Mouse (Mus musculus) erythroblast, embryonic 14.5 days (primary cell): Measurements from ENCODE around the gene Col4a5. TPM values are rescaled to one million over a fixed set of nuclear protein-coding genes. Genes with fewer than 3 reads are reported as not detected.

ENCODE experiments used
- H3K27me3 ChIP-seq: 2 replicates; pipeline ENCODE4 v1.6.1; 2012; ENCODE audit warnings: inconsistent platforms; ENCODE audit not compliant: control insufficient read depth
- H3K36me3 ChIP-seq: 2 replicates; pipeline ENCODE4 v1.6.1; 2012; ENCODE audit warnings: mild to moderate bottlenecking, inconsistent platforms; ENCODE audit not compliant: control insufficient read depth
- H3K4me1 ChIP-seq: 2 replicates; pipeline ENCODE4 v1.6.1; 2012; ENCODE audit warnings: inconsistent platforms; ENCODE audit not compliant: control insufficient read depth
- H3K4me3 ChIP-seq: replicated peaks from 2 replicates; pipeline ENCODE3; 2012; ENCODE audit warnings: moderate library complexity, mild to moderate bottlenecking, inconsistent platforms
- H3K9me3 ChIP-seq: 2 replicates; pipeline ENCODE4 v1.6.1; 2012; ENCODE audit warnings: low read length, inconsistent platforms, mixed read lengths; ENCODE audit not compliant: control insufficient read depth
- GATA1 ChIP-seq: IDR thresholded peaks from 2 replicates; pipeline ENCODE4 v1.6.1; 2012; ENCODE audit warnings: low read length, inconsistent platforms, mixed read lengths
- TAL1 ChIP-seq: IDR thresholded peaks from 3 replicates; pipeline ENCODE4 v1.6.1; 2012; ENCODE audit warnings: low read length, inconsistent platforms, mixed read lengths
- polyA plus RNA-seq: library from polyadenylated mRNA; stranded (reverse); fragments of >175 nt; gene quantifications from 2 replicates; pipeline ENCODE4 v1.2.3, GENCODE M21; 2012

Col4a5 gene
- not detected in 2 replicates for polyA plus RNA-seq

DNA sequence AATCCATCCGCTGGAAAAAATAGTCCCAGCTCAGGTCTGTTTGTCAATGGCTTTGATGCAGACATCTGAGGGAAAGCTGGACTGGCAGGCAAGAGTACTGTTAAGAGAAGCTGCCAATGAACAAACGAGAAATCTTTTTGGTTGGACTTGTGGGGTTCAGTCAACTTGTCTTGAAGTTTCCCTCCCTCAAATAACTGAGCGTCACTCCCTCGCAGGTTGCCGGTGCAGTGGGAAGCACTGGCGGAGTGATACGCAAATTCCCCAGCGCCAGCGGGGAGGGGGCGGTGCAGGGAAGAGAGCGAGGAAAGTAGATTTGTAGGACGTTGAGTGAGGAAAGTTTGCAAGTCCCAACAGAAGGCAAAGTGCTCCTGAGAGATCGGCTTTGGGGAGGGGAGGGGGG is at the start of gene Col4a5:
Col4a5 (plus strand) TSS at position 276 of the 400 bp plus-strand sequence.
- H3K4me1 ChIP-seq = no peaks in the 10 kb centered on the region
- no peaks in the 10 kb centered on the region for H3K9me3 ChIP-seq
- no peak for TF ChIP-seq GATA1
- TF ChIP-seq TAL1 = no peak
- H3K4me3 ChIP-seq = peak within 1 kb of the TSS; percentile 33
- H3K36me3 ChIP-seq = no peaks in the 10 kb centered on the region
- peaks cover 12% of the 10 kb centered on the region for H3K27me3 ChIP-seq

GRCm38 (mm10) chrX:141436780-141437179 is 38.4 kb upstream of the Col4a5 start:
- TF ChIP-seq GATA1 (no peak), TAL1 (no peak)
- Histone ChIP-seq H3K27me3 (no peaks in the 10 kb centered on the region), H3K36me3 (no peaks in the 10 kb centered on the region), H3K4me1 (no peaks in the 10 kb centered on the region), H3K9me3 (no peaks in the 10 kb centered on the region), H3K4me3 (no peak overlapping the region)

DNA sequence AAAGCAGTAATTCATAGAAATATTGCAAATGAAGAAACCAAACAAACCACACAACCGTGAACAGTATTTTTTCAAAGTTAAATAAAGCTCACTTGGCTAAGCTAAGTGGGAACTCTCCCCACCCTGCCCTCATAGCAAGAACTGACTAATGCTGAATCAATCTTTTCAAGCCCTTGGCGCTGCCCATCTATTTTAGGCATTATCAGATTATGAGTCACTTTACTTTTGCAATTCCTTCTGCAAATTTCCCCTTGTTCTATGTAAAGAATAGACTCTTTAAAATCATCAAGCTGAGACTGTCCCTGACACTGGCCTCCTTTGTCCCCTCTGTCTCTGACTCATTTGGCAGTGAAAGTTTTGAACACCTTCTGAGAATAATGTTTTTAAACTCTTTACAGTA is 35.8 kb upstream of the Col4a5 start:
- Histone ChIP-seq H3K9me3 (no peaks in the 10 kb centered on the region), H3K36me3 (no peaks in the 10 kb centered on the region), H3K4me3 (no peak overlapping the region), H3K4me1 (no peaks in the 10 kb centered on the region), H3K27me3 (no peaks in the 10 kb centered on the region)
- TF ChIP-seq GATA1 = no peak
- no peak for TF ChIP-seq TAL1

DNA sequence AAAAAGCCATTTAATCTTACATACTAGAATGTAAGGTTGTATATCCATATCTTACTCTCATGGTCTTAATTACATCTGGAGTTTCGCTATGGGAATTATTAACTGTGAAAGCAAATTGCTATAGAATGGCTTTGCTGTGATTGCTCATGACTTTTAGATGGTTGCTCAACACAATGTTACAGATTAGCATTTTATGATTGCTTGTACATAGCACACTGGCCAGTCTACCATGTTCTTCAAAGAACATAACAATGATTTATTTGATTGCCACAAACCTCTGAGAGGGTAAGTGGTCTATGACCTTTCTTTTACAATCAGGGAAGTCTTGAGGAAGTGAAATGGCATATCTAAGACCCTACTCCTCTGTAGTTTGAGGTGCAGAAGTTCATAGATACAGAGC is 27.2 kb upstream of the Col4a5 start:
- Histone ChIP-seq H3K4me3 (no peak overlapping the region), H3K36me3 (no peaks in the 10 kb centered on the region), H3K9me3 (no peaks in the 10 kb centered on the region), H3K27me3 (no peaks in the 10 kb centered on the region), H3K4me1 (no peaks in the 10 kb centered on the region)
- no peak for TF ChIP-seq TAL1
- no peak for TF ChIP-seq GATA1

GRCm38 (mm10) chrX:141473470-141474302 is 1.5 kb upstream of the Col4a5 start, which contains the start of gene Col4a6:
Col4a6 (minus strand) TSS chrX:141474076.
- Histone ChIP-seq H3K4me3 (no peak within 1 kb of the TSS), H3K27me3 (peaks cover 12% of the 10 kb centered on the region), H3K36me3 (no peaks in the 10 kb centered on the region), H3K9me3 (no peaks in the 10 kb centered on the region), H3K4me1 (no peaks in the 10 kb centered on the region)
- TF ChIP-seq TAL1 = no peak

DNA sequence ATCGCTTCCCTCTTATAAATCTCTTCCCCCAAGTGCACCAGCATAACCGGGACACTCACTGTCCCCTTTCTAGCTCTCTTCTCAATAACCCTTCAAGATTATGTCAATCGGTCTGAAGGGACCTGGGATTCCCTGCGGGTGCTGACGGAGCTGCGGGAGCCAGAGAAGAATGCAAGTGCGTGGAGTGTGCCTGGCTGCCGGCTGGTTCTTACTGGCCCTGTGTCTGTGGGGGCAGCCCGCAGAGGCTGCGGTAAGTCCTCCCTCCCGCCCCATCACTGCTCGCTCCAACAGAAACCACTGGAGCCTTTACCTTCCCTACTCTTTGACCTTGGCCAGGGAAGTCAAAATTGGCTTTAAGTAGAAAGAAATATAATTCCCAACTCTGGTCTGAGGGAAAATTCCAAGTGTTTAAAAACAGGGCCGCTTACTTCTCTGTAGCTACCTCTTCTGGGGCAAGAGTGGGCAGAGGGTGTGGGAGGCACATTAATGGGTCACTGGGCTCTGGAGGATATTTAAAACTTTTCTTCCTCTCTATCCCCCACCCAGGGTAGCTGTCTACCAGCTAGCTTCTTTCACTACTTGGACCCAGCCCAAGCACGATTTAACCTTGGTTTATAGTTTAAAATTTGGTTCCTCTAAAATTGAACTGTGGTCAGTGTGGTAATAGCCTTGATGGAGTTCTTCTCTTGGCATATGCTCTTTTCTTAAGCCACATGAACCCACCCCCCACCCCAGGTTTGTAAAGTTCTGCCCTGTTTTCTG is 562 bp downstream of the Col4a5 start:
- no peaks in the 10 kb centered on the region for H3K4me1 ChIP-seq
- no peak for TF ChIP-seq TAL1
- TF ChIP-seq GATA1 = no peak
- no peaks in the 10 kb centered on the region for H3K9me3 ChIP-seq
- H3K36me3 ChIP-seq = no peaks in the 10 kb centered on the region
- H3K27me3 ChIP-seq = peaks cover 12% of the 10 kb centered on the region
- peak overlapping the region; percentile 33 for H3K4me3 ChIP-seq

DNA sequence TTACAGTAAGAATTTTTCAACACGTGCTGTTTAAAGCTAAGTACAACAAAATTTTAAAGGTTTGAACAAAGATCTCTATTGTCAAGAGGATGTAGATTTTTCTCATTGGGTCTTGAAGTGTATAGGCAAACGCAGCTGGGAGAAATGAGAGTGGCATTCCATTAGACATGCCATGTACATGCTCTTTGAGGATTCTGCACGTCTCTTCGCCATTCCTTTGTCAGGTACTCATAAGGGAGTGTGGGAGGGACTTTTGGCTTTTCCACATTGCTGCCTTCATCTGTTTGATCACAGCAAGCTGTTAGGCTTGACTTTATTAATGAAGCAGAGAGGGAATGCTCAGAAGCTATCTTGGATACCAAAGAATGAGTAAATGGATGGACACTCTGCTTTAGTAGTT is 19.4 kb downstream of the Col4a5 start:
- no peaks in the 10 kb centered on the region for H3K9me3 ChIP-seq
- no peak for TF ChIP-seq GATA1
- TF ChIP-seq TAL1 = no peak
- no peaks in the 10 kb centered on the region for H3K4me1 ChIP-seq

DNA sequence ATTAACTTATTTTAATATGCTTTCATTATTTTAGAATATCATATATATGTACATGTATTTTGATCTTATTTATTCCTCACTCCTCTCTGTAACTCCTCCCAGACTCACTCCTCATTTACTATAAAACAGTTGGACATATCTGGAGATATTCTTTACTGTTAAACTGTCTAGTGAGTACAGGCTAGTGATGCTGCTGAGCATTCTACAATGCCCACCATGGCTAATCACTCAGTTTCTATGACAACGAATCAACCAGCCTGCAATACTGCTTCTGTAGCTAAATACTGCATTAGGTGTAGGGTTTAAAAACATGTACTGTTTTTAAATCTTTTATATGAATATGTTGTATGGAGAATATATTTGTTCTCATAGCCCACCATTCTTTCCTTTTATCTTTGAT is 27.9 kb downstream of the Col4a5 start:
- Histone ChIP-seq H3K27me3 (no peaks in the 10 kb centered on the region), H3K36me3 (no peaks in the 10 kb centered on the region), H3K4me3 (no peak overlapping the region), H3K4me1 (no peaks in the 10 kb centered on the region), H3K9me3 (no peaks in the 10 kb centered on the region)
- TF ChIP-seq GATA1 = no peak
- TF ChIP-seq TAL1 = no peak

More for the DNA sequence above, 19.4 kb downstream of the Col4a5 start:
- Histone ChIP-seq H3K4me3 (no peak overlapping the region), H3K27me3 (no peaks in the 10 kb centered on the region), H3K36me3 (no peaks in the 10 kb centered on the region)

GRCm38 (mm10) chrX:141533447-141533846 is 58.3 kb downstream of the Col4a5 start:
- H3K4me1 ChIP-seq = no peaks in the 10 kb centered on the region
- no peaks in the 10 kb centered on the region for H3K9me3 ChIP-seq
- no peaks in the 10 kb centered on the region for H3K36me3 ChIP-seq
- no peaks in the 10 kb centered on the region for H3K27me3 ChIP-seq
- no peak overlapping the region for H3K4me3 ChIP-seq
- TF ChIP-seq TAL1 (no peak), GATA1 (no peak)
